Mouse (Mus musculus) cerebellum, adult 11 months (tissue): Measurements from ENCODE around the gene Zyx.
A peak's percentile ranks its signal among the peaks of the same experiment; 100 is the strongest.

Source experiments
- DNase-seq: peaks from one replicate; pipeline ENCODE4 v3.0.0; 2022

The Zyx gene

GRCm38 (mm10) chr6:42370630-42371363, 21.4 kb downstream of the Zyx start:
- DNase-seq, result no peak

GRCm38 (mm10) chr6:42372001-42372400, 22.6 kb downstream of the Zyx start:
- no peak for DNase-seq

GRCm38 (mm10) chr6:42372421-42372815, 23.0 kb downstream of the Zyx start:
- DNase-seq, result no peak

DNA sequence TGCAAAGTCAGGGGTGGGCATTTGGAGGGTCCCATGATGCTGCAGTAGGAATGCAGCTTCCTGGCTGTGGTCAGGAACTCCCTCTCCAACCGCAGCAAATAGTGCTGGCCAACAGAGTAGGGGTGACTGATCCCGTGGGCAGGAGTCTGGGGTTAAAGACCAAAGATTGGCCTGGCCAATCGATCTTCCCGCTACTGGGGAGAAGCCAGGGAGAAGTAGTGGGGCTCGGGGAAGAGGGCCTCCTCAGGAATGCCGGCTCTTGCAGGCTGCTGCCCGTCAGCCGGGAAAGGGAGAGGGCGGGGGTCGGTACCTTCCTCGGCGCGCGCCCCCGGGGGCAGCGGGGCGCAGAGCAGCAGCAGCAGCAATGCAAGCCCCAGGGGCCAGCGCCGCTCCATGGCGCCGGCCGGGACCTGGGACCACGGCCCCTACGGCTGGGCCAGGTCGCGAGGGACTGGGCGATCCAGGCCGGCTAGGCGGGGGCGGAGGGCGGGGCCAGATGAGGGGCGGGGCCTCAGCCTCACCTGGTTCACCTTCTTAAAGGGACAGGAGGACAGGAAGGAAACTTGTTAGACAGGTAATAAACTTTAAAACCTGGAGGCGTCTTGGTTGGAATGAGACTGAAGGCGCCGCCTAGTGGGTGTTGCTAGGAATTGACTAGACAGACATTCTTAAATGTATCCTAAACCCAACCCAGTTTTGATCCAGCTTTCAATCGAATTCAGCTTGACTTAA, 23.6 kb downstream of the Zyx start, which contains the start of gene Epha1:
Epha1 (minus strand) TSS at position 453 of the 732 bp plus-strand sequence.
- DNase-seq, result peak; percentile 62

- DNase-seq, result no peak
Observed at GRCm38 (mm10) chr6:42373669-42374430, 24.4 kb downstream of the Zyx start.

- DNase-seq, result no peak
Observed at GRCm38 (mm10) chr6:42374701-42375100, 25.3 kb downstream of the Zyx start.

GRCm38 (mm10) chr6:42375131-42375530, 25.7 kb downstream of the Zyx start:
- DNase-seq, result no peak

- DNase-seq, result no peak
Observed at GRCm38 (mm10) chr6:42376016-42376415, 26.6 kb downstream of the Zyx start.

DNA sequence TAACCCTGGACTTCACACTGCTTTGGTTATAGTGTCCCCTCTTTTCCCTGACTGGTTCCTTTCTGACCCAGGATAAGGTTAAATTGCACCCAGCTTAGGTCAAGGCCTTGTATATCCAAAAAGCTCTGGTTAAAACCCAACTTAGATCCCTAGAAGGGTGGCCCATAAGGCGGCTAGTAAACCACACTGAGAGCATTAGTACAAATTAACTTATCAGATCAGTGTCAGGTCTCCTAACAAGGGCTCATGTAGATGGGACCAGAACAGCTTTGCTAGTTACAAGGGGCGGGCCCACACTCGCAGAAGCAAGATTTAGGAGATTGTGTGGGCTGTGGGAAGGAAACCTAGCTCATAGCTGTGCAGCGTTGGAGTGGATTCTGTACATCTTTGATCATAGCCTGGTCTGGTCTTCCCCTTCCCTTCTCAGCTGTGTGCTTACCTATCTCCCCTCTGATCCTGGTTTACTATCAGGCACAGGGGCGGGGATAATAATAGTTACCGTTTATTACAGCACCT, 27.1 kb downstream of the Zyx start:
- DNase-seq, result no peak

GRCm38 (mm10) chr6:42377280-42377679, 27.9 kb downstream of the Zyx start:
- no peak for DNase-seq

DNA sequence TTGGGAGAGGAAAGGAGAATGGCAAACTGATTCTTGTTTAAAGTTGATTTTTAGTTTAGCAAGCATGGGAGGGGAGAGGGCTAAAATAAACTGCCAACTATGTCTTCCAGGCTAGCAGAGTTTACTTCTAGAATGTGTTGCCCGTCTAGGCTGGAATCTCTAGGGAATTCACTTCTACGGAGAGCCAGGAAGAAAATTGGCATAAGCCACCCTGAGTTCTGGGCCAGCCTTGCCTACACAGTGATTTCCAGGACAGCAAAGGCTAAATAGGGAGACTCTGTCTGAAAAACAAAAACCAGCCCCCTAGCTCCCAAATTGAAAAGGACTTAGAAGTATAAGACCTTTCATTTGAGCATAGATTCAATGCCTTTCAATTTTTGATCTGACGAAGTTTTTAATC, 30.1 kb downstream of the Zyx start:
- DNase-seq, result no peak

DNA sequence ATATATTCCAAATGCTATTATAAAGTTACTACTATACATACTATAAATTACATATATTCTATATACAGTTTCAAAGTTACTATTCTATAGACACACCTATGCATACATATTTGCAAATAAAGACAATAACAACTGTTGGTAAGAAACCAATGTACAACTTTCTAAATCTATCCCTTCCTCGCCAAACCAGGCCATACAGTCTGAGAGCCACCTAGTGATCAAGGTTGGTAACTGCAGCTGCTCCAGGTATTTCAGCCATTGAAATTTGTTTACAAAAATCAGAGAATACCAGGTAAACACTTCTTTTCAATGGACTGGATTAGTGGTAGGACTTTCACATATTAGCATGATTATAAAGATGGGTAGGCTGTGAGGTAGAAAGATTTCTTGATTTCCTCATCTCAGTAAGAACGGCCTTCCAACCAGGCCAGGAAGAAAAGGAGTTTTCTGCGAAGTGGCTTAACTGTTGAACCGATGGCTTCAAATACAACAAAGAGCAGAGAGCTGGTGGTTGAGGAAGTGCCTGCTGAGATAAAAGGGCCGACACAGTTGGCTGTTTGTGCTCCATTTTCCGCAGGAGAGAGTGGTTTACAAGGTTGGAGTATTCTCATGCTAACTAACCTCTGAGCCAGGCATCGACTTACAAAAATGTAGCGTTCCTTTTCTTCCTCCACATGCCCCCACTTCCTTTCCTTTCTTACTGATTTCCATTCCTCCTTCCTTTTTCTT, 31.1 kb downstream of the Zyx start:
- no peak for DNase-seq

DNA sequence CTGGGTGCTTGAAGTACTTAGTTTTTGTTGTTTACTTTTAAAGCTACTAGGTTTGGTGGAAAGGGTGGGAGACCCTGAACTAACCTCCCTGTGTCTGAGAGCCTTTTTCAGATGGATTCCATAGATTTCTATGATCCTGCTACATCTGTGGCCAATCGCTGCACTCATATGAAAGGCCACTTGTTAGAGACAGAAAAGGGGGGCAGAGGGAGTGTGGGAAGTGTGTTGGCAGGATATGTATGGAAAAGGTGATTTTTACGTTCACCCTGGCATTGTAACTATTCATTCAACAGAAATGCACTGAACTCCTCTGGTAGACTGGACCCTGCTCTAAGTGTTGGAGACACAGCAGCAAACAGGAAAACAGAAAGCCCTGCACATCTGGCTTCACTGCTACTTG, 31.8 kb downstream of the Zyx start:
- no peak for DNase-seq

DNA sequence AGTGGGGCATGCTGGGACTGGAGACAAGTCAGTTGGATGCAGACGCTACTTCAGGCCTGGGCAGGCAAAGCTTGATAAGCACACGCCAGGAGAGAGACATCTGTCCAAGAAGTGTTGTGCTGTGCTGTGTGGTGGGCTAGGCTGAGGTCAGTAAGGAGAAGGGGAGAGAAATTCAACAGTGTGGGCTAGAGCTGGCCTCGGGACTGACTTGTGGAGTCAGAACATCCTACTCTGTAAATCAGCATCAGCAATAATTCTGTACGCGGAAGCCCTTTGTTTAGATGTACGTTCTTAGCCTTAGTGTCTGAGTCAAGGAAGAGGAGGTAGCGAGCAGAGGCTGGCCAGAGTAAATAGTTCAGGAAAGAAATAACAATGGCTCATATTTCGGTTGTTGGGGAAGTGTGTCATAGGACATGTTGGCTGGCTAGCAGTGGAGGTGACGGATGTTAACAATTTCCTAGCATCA, 32.5 kb downstream of the Zyx start:
- DNase-seq, result no peak

GRCm38 (mm10) chr6:42383360-42383759, 33.9 kb downstream of the Zyx start:
- no peak for DNase-seq

- no peak for DNase-seq
Observed at GRCm38 (mm10) chr6:42385635-42386034, 36.2 kb downstream of the Zyx start.

- DNase-seq, result no peak
Observed at GRCm38 (mm10) chr6:42391796-42392330, 42.4 kb downstream of the Zyx start.

GRCm38 (mm10) chr6:42395960-42396809, 46.8 kb downstream of the Zyx start:
- no peak for DNase-seq

- no peak for DNase-seq
Observed at GRCm38 (mm10) chr6:42397041-42397657, 47.7 kb downstream of the Zyx start.

- DNase-seq, result no peak
Observed at GRCm38 (mm10) chr6:42398285-42398684, 48.9 kb downstream of the Zyx start.

DNA sequence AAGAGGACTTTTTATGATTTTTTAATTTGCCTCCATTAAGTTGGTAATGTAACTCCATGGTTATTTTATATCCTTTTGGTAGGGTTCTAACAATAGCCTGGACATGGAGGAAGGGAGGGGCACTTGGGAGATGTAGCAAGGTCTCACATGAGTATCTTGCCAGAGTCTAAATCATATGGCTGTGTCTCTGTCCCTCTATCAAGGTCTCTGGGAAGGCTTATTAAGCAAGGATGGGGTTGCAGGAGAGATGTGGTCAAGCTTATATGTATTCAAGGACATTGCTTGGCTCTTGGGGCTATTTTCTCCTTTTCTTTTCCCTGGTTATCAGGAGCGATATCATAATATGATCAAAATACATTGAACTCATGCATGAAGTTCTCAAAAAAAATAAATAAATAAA, 49.6 kb downstream of the Zyx start:
- DNase-seq, result no peak
